Comparison of ENCODE assay signal across 17 mouse cellular contexts in genomic region chr9:23412956-23413355, GRCm38 (mm10).
DNase-seq lines count a peak whose midpoint lies in the region; ATAC-seq and TF ChIP-seq lines count a peak whose summit lies in the region.
"Had no signal": no experiment of that assay in that cellular context is flagged by ENCODE, and none has a peak within 500 bp of the region (broad histone marks: within the 10 kb centered on the region; RNA-seq: fewer than 3 reads in every experiment).

No protein-coding gene starts in this region.

- 0 out of 2 replicates have a peak, but pooled peaks have one; percentile 35 for ATAC-seq in heart, embryonic 16.5 days (replicated peaks; ENCODE audit: extremely low read depth, insufficient read depth, low FRiP score)
- ATAC-seq: activated CD4-positive, CD25-positive, alpha-beta regulatory T cell, adult 4 months; hindbrain, embryonic 16.5 days had no signal

- WGBS in heart, embryonic 16.5 days, result 30% methylated on average over 2 of the region's 2 CpGs
- 82% methylated on average over 2 of the region's 2 CpGs for WGBS in heart, embryonic 10.5 days

- intact Hi-C loops in left cerebral cortex, postnatal 4 days (cut with DNase I), result no loop called here
- intact Hi-C loops in left cerebral cortex, postnatal 36 days (cut with DNase I), result no loop called here

- no peak overlapping the region for H3K4me3 ChIP-seq in heart, embryonic 16.5 days (ENCODE audit: low read length)
- H3K4me3 ChIP-seq in heart, embryonic 10.5 days, result no peak overlapping the region
- no peak overlapping the region for H3K4me3 ChIP-seq in layer of hippocampus, adult 2 months
- H3K4me3 ChIP-seq: erythroblast, embryonic 14.5 days; heart, embryonic 13.5 days; stomach, embryonic 15.5 days had no signal

- H3K9me3 ChIP-seq in heart, embryonic 16.5 days (replicated peaks; ENCODE audit: control insufficient read depth, low read length), result peaks cover 4% of the 10 kb centered on the region; the same call in 1 of the 2 replicates
- H3K9me3 ChIP-seq in heart, embryonic 10.5 days, result no peaks in the 10 kb centered on the region
- H3K9me3 ChIP-seq: stomach, embryonic 15.5 days had no signal

- no peaks in the 10 kb centered on the region for H3K27me3 ChIP-seq in heart, embryonic 16.5 days (ENCODE audit: control insufficient read depth, insufficient read depth, low read length)
- H3K27me3 ChIP-seq in heart, embryonic 10.5 days (ENCODE audit: insufficient read depth, poor library complexity, severe bottlenecking), result no peaks in the 10 kb centered on the region
- H3K27me3 ChIP-seq: CH12.LX; heart, embryonic 13.5 days; stomach, embryonic 15.5 days had no signal

- no peak for TF ChIP-seq CTCF in layer of hippocampus, adult 2 months (conservative IDR thresholded peaks at IDR 0.05)

- no peaks in the 10 kb centered on the region for H3K36me3 ChIP-seq in heart, embryonic 16.5 days (ENCODE audit: control insufficient read depth, insufficient read depth)
- H3K36me3 ChIP-seq in heart, embryonic 10.5 days, result 0 out of 2 replicates have a peak, but pooled peaks cover 3% of the 10 kb centered on the region
- H3K36me3 ChIP-seq: stomach, embryonic 15.5 days had no signal

- H3K4me2 ChIP-seq in heart, embryonic 16.5 days (ENCODE audit: low read depth, low read length), result no peak overlapping the region
- H3K4me2 ChIP-seq: heart, embryonic 13.5 days; liver, embryonic 11.5 days; stomach, embryonic 15.5 days had no signal

- no peak overlapping the region for H3K9ac ChIP-seq in heart, embryonic 16.5 days (ENCODE audit: low read length)
- H3K9ac ChIP-seq: heart, embryonic 13.5 days; stomach, embryonic 15.5 days had no signal

- peak; percentile 63 for DNase-seq in adrenal gland, postnatal 10 days
- no peak for DNase-seq in adrenal gland, adult (ENCODE audit: inconsistent age in 2 of 2, low spot score in 1 of 2)
- no peak for DNase-seq in heart, embryonic 10.5 days (ENCODE audit: low spot score)
- peak; percentile 21 for DNase-seq in left cerebral cortex, postnatal 4 days
- DNase-seq in left cerebral cortex, postnatal 36 days (ENCODE audit: low spot score in 2 of 2), result no peak
- DNase-seq in kidney, adult 9 months, result peak; percentile 38
- DNase-seq in layer of hippocampus, adult 2 months (ENCODE audit: low spot score in 2 of 2), result no peak
- DNase-seq: cerebellum, adult 9-11 months; thymus, postnatal 14 days had no signal

- peaks cover 7% of the 10 kb centered on the region; the same call in 1 of the 2 replicates for H3K4me1 ChIP-seq in heart, embryonic 16.5 days (ENCODE audit: control insufficient read depth, insufficient read depth, low read length)
- peaks cover 4% of the 10 kb centered on the region for H3K4me1 ChIP-seq in heart, embryonic 10.5 days
- H3K4me1 ChIP-seq: stomach, embryonic 15.5 days had no signal

- 0 out of 2 replicates have a peak overlapping the region, but pooled peaks have one; percentile 0 for H3K27ac ChIP-seq in heart, embryonic 16.5 days (ENCODE audit: low read length)
- H3K27ac ChIP-seq in heart, embryonic 10.5 days, result no peak overlapping the region
- no peak overlapping the region for H3K27ac ChIP-seq in layer of hippocampus, adult 2 months
- H3K27ac ChIP-seq: heart, embryonic 13.5 days; stomach, embryonic 15.5 days had no signal

Comparison
In these comparisons a context has a peak if more than half of its experiments do, and no peak if none do; other contexts are left out.
1. DNase-seq: peak in adrenal gland, postnatal 10 days (single experiment), left cerebral cortex, postnatal 4 days (single experiment) and kidney, adult 9 months (single experiment); none in adrenal gland, adult (0 of 2), heart, embryonic 10.5 days (single experiment), left cerebral cortex, postnatal 36 days (0 of 2) and layer of hippocampus, adult 2 months (0 of 2).